Mouse (Mus musculus) subcutaneous adipose tissue, adult 2 months (tissue): Measurements from ENCODE around the gene Zfp382. TPM values are rescaled to one million over a fixed set of nuclear protein-coding genes. Genes with fewer than 3 reads are reported as not detected.

Source experiments
- polyA plus RNA-seq: library from polyadenylated mRNA; depleted of rRNA; stranded (reverse); fragments of >200 nt; gene quantifications from 2 replicates; pipeline ENCODE4 v1.2.3, GENCODE M21; 2012; ENCODE audit warnings: low replicate concordance; rRNA removed

Gene Zfp382
- 1.5 and 4.0 TPM in 2 replicates for polyA plus RNA-seq

DNA sequence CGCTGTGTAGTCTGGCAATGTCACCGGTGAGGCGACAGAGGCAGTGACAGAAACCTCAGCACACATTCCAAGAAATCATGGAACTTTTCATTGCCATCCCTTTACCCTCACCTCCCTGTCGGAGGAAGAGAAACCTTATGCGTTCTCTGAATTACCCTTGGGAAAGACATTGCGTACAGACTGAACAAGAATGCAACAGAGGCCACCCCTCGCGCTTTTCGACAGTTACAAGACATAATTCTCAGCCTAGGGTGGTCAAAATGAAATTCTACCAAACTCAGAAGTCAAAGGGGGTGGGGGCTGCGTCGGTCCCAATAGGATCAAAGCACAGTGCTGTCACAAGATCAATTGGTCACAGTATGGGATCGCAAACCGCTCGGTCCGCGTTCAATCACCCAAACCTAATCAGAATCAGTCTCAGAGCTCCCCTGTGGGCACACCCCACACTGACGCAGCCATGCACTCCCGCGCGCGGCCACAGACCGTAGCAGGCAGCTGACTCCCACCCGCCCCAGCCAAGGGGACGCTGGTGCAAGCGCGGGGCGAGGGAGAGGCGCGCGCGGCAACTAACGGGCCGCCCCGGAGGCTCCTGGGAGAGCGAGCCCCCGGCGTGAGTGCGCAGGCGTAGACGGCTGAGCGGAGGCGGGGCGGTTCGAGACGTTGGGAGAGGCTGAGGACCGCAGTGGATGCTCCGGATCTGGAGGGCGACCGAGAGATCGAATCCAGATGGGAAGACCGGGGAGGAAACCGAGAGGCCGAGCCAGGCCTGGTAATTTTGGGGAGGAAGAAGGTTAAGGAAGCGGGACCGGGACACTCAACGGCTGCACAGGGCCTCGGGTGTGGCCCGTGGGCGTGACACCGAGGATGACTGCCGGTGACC is at the start of gene Zfp382:
Zfp382 (plus strand) TSS at position 635 of the 880 bp plus-strand sequence.

DNA sequence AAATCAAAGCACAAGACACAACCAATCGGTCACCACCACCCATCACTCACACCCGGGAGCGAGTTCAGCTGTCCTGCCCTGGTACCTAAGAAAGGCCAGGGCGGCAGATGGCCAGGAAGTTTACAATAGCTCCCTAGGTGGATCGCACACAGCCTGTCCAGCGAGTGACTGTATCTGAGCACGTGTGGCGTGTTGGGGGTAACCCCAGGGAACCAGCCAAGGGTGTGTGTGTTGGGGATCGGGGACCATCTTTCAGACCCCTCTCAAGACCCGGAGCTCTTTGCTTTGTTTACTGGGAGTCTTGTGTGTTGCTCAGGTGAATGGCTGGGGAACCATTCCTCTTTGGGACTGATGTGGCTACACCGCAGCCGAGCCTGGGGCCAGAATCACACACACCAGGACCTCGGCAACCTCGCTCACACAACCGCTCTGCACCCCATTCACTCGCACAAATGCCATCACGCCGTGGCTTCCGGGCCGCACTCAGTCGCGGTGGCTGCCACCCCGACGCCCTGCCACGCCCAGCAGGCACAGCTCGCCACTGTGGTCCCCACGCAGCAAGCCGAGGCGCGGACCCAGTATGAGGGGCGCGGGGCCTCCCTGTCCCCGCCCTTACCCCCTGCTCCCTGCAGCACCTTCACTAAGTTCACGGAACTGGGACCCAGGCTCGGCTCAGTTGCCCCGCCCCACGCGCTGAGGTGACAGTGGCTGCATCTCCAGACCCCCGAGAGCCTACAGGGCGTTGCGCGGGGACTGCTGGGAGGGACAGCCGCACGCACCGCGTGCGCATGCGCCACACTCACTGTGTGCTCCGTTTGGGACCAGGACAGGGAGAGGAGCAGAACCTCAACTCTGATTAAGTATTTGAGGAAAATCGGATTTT is 49.4 kb upstream of the Zfp382 start, which contains the start of gene Zfp82:
Zfp82 (minus strand) TSS at position 755 of the 883 bp plus-strand sequence.

DNA sequence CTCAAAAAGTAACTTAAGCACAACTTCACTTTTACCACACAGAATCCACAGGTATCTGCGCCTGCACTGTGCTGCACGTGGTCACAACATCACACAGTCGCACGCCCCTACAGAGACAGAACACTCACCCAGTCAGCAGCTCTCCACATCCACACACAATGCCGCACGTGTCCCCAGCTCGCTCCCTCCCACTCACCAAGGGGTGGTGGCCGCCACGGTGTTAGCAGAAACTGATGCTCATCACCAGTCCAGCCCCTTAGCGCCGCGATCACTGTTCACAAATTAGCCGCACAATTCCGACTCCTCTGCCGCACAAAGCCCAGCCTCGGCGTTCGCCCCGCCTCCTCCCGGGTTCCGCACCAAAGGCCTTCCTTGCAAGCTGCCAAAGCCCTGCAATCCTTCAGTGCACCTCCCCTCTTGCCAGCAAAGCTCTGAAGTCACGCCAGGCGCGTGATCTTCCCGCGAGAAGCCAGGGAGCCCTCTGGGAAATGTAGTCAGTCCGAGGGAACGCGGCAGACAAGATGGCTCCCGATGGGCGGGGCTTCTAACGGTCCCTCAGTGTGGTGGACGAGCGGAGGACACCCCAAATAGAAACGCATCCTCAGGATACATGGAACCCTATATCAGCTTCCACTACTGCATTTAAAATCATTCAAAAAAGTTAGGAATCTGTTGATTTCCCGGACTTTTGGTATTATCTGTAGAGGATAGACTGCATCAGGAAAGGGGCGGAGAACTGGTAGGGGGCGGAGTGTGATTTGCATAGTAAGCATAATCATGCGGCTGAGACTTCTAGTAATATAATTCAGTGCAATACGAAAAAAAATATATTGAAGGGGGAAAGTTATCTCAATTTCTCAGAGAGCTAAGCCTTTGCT is 31.4 kb upstream of the Zfp382 start, which contains the start of the genes Gm26920 and Zfp566:
Gm26920 (minus strand) TSS at position 319 of the 878 bp plus-strand sequence.
Zfp566 (minus strand) TSS at position 436 of the 878 bp plus-strand sequence.

DNA sequence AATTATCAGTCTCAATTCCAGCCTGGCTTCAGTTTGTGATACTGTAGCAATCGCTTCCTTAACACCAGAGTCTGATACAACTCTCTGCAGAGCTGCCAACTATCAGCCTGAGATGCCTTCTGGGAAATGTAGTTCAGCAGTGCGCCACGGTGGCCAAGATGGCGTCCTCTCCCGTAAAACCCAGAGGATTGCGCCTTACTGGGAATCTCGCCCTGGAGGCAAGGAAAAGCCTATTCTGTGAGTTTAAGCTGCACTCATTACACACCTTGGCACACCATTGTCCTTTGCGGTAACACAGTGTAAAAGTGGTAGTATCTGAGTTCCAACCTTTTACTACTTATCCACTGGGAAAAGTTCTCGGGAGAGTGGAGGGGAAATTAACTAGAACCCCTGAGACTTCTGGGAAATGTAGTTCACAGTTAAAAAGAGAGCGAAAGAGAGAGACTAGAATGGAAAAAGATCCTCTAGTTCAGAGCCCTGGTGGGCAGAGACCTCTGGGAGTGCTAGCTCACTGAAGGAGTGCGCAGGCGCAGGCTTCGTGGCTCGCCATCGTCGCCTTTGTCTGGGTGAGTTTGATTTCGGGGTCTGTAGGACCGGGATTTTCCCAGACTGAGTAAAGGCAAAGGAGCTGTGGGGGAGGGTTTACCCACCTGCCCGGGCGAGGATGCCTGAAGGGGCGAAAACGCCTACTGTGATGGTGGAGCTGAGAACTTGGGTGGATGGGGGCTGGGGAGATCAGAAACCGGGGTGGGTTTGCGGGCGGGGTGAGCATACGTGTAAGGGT is 26.9 kb upstream of the Zfp382 start, which contains the start of gene Zfp260:
Zfp260 (plus strand) TSS at position 132 of the 784 bp plus-strand sequence.

DNA sequence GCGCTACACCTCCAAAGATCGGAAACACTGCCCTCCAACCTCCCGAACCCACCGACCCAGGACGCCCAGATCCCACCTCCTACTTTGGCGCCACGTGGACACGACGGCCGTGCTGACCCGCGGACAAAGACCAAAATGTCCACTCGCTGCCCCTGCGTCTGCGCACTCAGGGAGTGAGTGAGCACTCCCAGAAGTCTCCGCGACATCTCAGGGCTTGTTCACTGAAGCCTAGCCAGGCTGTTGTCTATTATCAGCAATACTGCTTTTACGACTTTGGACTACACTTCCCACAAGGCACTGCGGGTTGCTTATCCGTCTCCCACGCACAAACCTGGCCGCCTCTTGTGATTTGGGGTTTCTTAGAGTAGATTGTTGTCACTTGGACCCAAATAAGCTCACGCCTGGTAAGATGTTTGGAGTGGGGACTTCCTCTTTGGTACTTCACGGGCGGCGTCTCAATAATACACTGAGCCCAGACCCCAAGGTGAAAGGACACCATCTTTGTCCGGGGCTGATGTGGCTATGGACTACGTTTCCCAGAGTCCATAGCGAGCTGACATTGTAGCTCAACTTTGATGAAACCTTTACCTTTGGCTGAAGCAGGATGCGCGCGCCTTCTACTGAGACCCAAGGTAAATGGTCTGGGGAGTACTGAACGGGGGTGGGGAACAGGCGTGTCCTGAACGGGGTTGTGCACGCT is 48.0 kb downstream of the Zfp382 start, which contains the start of gene Zfp146:
Zfp146 (minus strand) TSS at position 168 of the 700 bp plus-strand sequence.

DNA sequence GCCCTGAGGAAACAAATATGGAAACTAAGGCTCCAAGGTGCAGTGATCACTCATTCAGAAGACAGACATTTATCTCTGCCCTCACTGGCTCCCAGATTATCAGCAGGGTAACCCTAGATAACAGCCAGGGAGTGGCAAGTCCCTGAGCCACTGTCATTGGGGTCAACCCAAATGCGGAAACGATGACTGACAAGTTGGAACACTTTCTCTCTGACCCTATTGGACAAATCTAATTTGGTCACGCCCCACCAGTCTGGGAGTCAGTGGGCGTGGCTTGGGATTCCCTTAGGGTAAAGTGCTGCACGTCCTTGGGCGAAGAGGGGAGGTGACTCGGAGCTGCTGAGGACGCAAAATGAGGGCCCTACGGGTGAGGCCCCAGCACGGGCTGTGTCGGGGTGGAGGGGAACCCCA is 62.1 kb downstream of the Zfp382 start, which contains the start of gene Cox7a1:
Cox7a1 (plus strand) TSS at position 266 of the 411 bp plus-strand sequence.

Other genes with a start within 250 kb of the Zfp382 start
- gene Zfp27, start 215.4 kb upstream of the Zfp382 start, polyA plus RNA-seq: 3.1 and 6.1 TPM in 2 replicates
- 2.2 and 3.9 TPM in 2 replicates for gene Zfp383, start 213.7 kb upstream of the Zfp382 start, polyA plus RNA-seq
- gene Zfp74, start 167.9 kb upstream of the Zfp382 start, polyA plus RNA-seq: 4.5 and 9.0 TPM in 2 replicates
- 3.8 and 8.7 TPM in 2 replicates for gene Zfp568, start 138.0 kb upstream of the Zfp382 start, polyA plus RNA-seq
- gene Zfp14, start 70.6 kb upstream of the Zfp382 start, polyA plus RNA-seq: 7.2 and 9.2 TPM in 2 replicates
- gene Zfp82, start 49.0 kb upstream of the Zfp382 start, polyA plus RNA-seq: 0.56 and 1.2 TPM in 2 replicates
- not detected in 2 replicates for gene Gm26920, start 31.5 kb upstream of the Zfp382 start, polyA plus RNA-seq
- 0.97 and 5.5 TPM in 2 replicates for gene Zfp566, start 31.4 kb upstream of the Zfp382 start, polyA plus RNA-seq
- 17.7 and 38.2 TPM in 2 replicates for gene Zfp260, start 27.2 kb upstream of the Zfp382 start, polyA plus RNA-seq
- 13.9 and 30.8 TPM in 2 replicates for gene Zfp146, start 47.8 kb downstream of the Zfp382 start, polyA plus RNA-seq
- 28.7 and 105 TPM in 2 replicates for gene Cox7a1, start 62.2 kb downstream of the Zfp382 start, polyA plus RNA-seq
- 1,243 TPM in 2 replicates for gene Capns1, start 76.9 kb downstream of the Zfp382 start, polyA plus RNA-seq
- 106 and 146 TPM in 2 replicates for gene Polr2i, start 110.0 kb downstream of the Zfp382 start, polyA plus RNA-seq
- gene Tbcb, start 110.3 kb downstream of the Zfp382 start, polyA plus RNA-seq: 52.0 and 53.0 TPM in 2 replicates
- gene Ovol3, start 113.8 kb downstream of the Zfp382 start, polyA plus RNA-seq: not detected in 2 replicates
- gene Thap8, start 158.2 kb downstream of the Zfp382 start, polyA plus RNA-seq: 0.87 and 1.5 TPM in 2 replicates
- gene Wdr62, start 158.5 kb downstream of the Zfp382 start, polyA plus RNA-seq: 26.2 and 55.0 TPM in 2 replicates
- 15.8 and 61.6 TPM in 2 replicates for gene Clip3, start 169.8 kb downstream of the Zfp382 start, polyA plus RNA-seq
- 96.6 and 120 TPM in 2 replicates for gene Alkbh6, start 186.8 kb downstream of the Zfp382 start, polyA plus RNA-seq
- gene Syne4, start 192.9 kb downstream of the Zfp382 start, polyA plus RNA-seq: 2.6 and 34.1 TPM in 2 replicates
- gene E130208F15Rik, start 199.8 kb downstream of the Zfp382 start, polyA plus RNA-seq: 0.53 and 0.66 TPM in 2 replicates
- gene Sdhaf1, start 202.0 kb downstream of the Zfp382 start, polyA plus RNA-seq: 14.7 and 20.6 TPM in 2 replicates
- 3.1 and 19.7 TPM in 2 replicates for gene Lrfn3, start 240.8 kb downstream of the Zfp382 start, polyA plus RNA-seq